Comparison of ENCODE assay signal across 8 mouse cellular contexts in the genomic region with DNA sequence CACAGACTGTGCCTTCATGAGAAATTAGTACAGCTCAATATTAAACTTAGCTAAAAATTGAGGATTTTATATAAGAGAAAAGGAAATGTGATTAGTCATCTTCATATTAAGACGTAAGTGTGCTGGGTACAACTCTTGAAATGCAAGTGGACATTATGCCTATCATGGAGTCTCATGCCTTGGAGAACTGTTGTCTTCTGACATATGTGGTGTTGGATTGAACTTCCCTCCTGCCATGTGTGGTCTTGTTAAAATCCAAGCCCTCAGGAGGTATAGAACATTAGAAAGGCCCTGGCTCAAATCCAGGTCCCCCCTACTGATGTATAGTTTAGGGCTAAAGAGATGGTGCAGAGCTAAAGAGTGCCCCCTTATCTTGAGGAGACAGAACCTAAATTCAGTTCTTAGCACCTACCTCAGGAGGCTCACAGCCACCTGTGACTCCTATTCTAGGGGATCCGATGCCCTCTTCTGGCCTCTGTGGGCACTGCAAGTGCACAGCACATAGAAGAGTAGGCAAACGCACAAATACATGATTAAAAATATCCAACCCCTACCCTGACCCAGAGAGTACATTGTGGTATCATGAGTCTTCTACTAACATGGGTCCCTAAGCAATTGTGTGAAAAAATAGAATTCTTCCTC. TPM values are rescaled to one million over a fixed set of nuclear protein-coding genes. Genes with fewer than 3 reads are reported as not detected.
DNase-seq lines count a peak whose midpoint lies in the region; ATAC-seq and TF ChIP-seq lines count a peak whose summit lies in the region.

No protein-coding gene starts in this region.

- WGBS in liver, postnatal 0 days (ENCODE audit: insufficient replicate concordance), result 36% methylated on average over 3 of the region's 3 CpGs
- WGBS in thymus, adult 2 months, result 80% methylated on average over 3 of the region's 3 CpGs

- H3K4me1 ChIP-seq in liver, postnatal 0 days (ENCODE audit: insufficient read depth), result peaks cover 11% of the 10 kb centered on the region
- H3K4me1 ChIP-seq in thymus, adult 2 months (replicated peaks; ENCODE audit: control insufficient read depth, insufficient read depth, low read length), result peaks cover 4% of the 10 kb centered on the region; the same call in 1 of the 2 replicates

- peak overlapping the region; percentile 83 for H3K27ac ChIP-seq in liver, postnatal 0 days (ENCODE audit: low read depth)
- H3K27ac ChIP-seq in thymus, adult 2 months (ENCODE audit: control insufficient read depth, insufficient read depth, low read length), result no peak overlapping the region

- no peak overlapping the region for H3K4me3 ChIP-seq in liver, postnatal 0 days (ENCODE audit: low read depth, low read length)
- H3K4me3 ChIP-seq in thymus, adult 2 months (ENCODE audit: control insufficient read depth, insufficient read depth, low read length), result no peak overlapping the region

- no peak overlapping the region for H3K4me2 ChIP-seq in liver, postnatal 0 days (ENCODE audit: low read depth, low read length)

- no peak overlapping the region for H3K9ac ChIP-seq in liver, postnatal 0 days (replicated peaks)

- TF ChIP-seq EP300 in liver, postnatal 0 days (IDR thresholded peaks at IDR 0.05; ENCODE audit: low read depth), result no peak

- H3K27me3 ChIP-seq in liver, postnatal 0 days (ENCODE audit: insufficient read depth, low read length), result no peaks in the 10 kb centered on the region
- H3K27me3 ChIP-seq in thymus, adult 2 months (ENCODE audit: control insufficient read depth, insufficient read depth, low read length), result no peaks in the 10 kb centered on the region

- ATAC-seq in common myeloid progenitor, adult 5-6 weeks (replicated peaks; ENCODE audit: low read depth, poor library complexity, severe bottlenecking), result peak; percentile 54
- ATAC-seq in liver, postnatal 0 days, result peak; percentile 70

- H3K36me3 ChIP-seq in liver, postnatal 0 days (replicated peaks; ENCODE audit: insufficient read depth, low read length), result no peaks in the 10 kb centered on the region; the same call in 1 of the 2 replicates
- no peaks in the 10 kb centered on the region; the same call in 1 of the 2 replicates for H3K36me3 ChIP-seq in thymus, adult 2 months (ENCODE audit: control insufficient read depth, insufficient read depth, low read length)

- peak; percentile 58 for DNase-seq in adrenal gland, postnatal 10 days
- DNase-seq in adrenal gland, adult 2 months, result no peak
- DNase-seq in left cerebral cortex, postnatal 4 days, result peak; percentile 33
- DNase-seq in left cerebral cortex, adult 9 months (ENCODE audit: low spot score in 2 of 2), result no peak
- DNase-seq in liver, postnatal 0 days, result peak; percentile 77
- peak; percentile 75 for DNase-seq in thymus, adult 2 months
- DNase-seq in left cerebral cortex, adult 11 months (ENCODE audit: low spot score), result no peak

- no peak for TF ChIP-seq POLR2A in thymus, adult 2 months (IDR thresholded peaks at IDR 0.05; ENCODE audit: control insufficient read depth, extremely low read depth, insufficient read depth, low read length, poor library complexity)

- intact Hi-C loops in left cerebral cortex, postnatal 4 days (cut with DNase I), result no loop called here

- H3K9me3 ChIP-seq in liver, postnatal 0 days (ENCODE audit: low read length), result no peaks in the 10 kb centered on the region

- TF ChIP-seq CTCF in liver, postnatal 0 days (IDR thresholded peaks at IDR 0.05; ENCODE audit: low read depth), result peak; percentile 91
- TF ChIP-seq CTCF in thymus, adult 2 months (IDR thresholded peaks at IDR 0.05; ENCODE audit: borderline replicate concordance, control insufficient read depth, extremely low read depth, insufficient read depth, low read length, poor library complexity), result no peak; the same call in 1 of the 2 replicates

RNA-seq across cellular contexts. Expression of a gene that starts 17.7 kb away (rescaled TPM):
- 10 to 100 TPM; 22.3 to 27.8 TPM for total RNA-seq in adrenal gland, postnatal 10 days (2021)
- 10 to 100 TPM; 12.5 to 15.7 TPM for total RNA-seq in adrenal gland, adult 2 months (2021)
- polyA plus RNA-seq in adrenal gland, adult 2 months (2012; rRNA removed), result 7.4 and 11.8 TPM in 2 replicates
- 1 to 10 TPM; 2.3 to 3.2 TPM for total RNA-seq in left cerebral cortex, postnatal 4 days (2021)
- total RNA-seq in common myeloid progenitor, adult 5-6 weeks (2017), result 31.8 and 80.5 TPM in 2 replicates
- polyA plus RNA-seq in liver, postnatal 0 days (2015; fragmentation: Nextera tagmentation; extraction: Ambion mirVana), result 16.5 and 23.0 TPM in 2 replicates
- 25.8 and 26.5 TPM in 2 replicates for polyA plus RNA-seq in thymus, adult 2 months (2012; rRNA removed)

Comparison
In these comparisons a context has a peak if more than half of its experiments do, and no peak if none do; other contexts are left out.
1. DNase-seq: peak in adrenal gland, postnatal 10 days (single experiment), left cerebral cortex, postnatal 4 days (single experiment), liver, postnatal 0 days (single experiment) and thymus, adult 2 months (single experiment); none in adrenal gland, adult 2 months (single experiment), left cerebral cortex, adult 9 months (0 of 2) and left cerebral cortex, adult 11 months (single experiment).